Mouse (Mus musculus) hindbrain, postnatal 0 days (tissue): ENCODE measurements at regions not wholly inside any gene's neighbourhood (a gene's known extent, or its start where the extent isn't known, plus 50 kb on each side); places are given as distances from the start of the nearest gene placed in this dataset.

Source experiments
- ATAC-seq: fragments of 200-750 bp; cut with Nextera tagmentation; 2 replicates; pipeline ENCODE4 v1.8.0; 2017; ENCODE audit warnings: mild to moderate bottlenecking, moderate TSS enrichment, moderate library complexity
- DNase-seq: peaks from one replicate; pipeline ENCODE4 v3.0.0-alpha.2; 2015; ENCODE audit warnings: low spot score
- H3K27ac ChIP-seq: fragments of 300-500 bp; sonication (generic); 2 replicates; pipeline ENCODE4 v1.5.1; 2014; ENCODE audit warnings: mild to moderate bottlenecking
- H3K27me3 ChIP-seq: fragments of 300-500 bp; sonication (generic); 2 replicates; pipeline ENCODE4 v1.6.1; 2014; ENCODE audit warnings: low read length, mixed read lengths; ENCODE audit not compliant: insufficient read depth
- H3K36me3 ChIP-seq: fragments of 300-500 bp; sonication (generic); 2 replicates; pipeline ENCODE4 v1.6.1; 2014; ENCODE audit warnings: low read length, mixed read lengths; ENCODE audit not compliant: insufficient read depth
- H3K4me1 ChIP-seq: fragments of 300-500 bp; sonication (generic); 2 replicates; pipeline ENCODE4 v1.6.1; 2014; ENCODE audit warnings: antibody characterized with exemption, low read length, mixed read lengths; ENCODE audit not compliant: insufficient read depth
- H3K4me2 ChIP-seq: fragments of 300-500 bp; sonication (generic); 2 replicates; pipeline ENCODE4 v1.6.1; 2014; ENCODE audit warnings: low read depth, mild to moderate bottlenecking, low read length, moderate library complexity, mixed read lengths
- H3K4me3 ChIP-seq: fragments of 300-500 bp; sonication (generic); 2 replicates; pipeline ENCODE4 v1.5.1; 2014; ENCODE audit warnings: low read length
- H3K9ac ChIP-seq: fragments of 300-500 bp; sonication (generic); replicated peaks from 2 replicates; pipeline ENCODE4 v1.6.1; 2014; ENCODE audit warnings: mild to moderate bottlenecking, low read length, moderate library complexity, mixed read lengths
- H3K9me3 ChIP-seq: fragments of 300-500 bp; sonication (generic); 2 replicates; pipeline ENCODE4 v1.6.1; 2016; ENCODE audit warnings: low read length, mixed read lengths
- CTCF ChIP-seq: IDR thresholded peaks from 2 replicates; pipeline ENCODE4 v1.5.1; 2016; ENCODE audit warnings: antibody characterized with exemption, control low read depth, low read depth
- WGBS: fragments of 180-500 bp; shearing (Covaris S2); extraction: QIAGEN DNeasy Blood & Tissue Kit; methylation state at CpG from one replicate; pipeline ENCODE4 v1.1.7; 2014; 5-methylcytosine and 5-hydroxymethylcytosine counted together

- H3K4me3 ChIP-seq: no peak overlapping the region
- no peak overlapping the region for H3K4me2 ChIP-seq
- TF ChIP-seq CTCF: no peak
- peak; percentile 66; the same call in 1 of the 2 replicates for ATAC-seq
- no peaks in the 10 kb centered on the region for H3K9me3 ChIP-seq
- H3K36me3 ChIP-seq: no peaks in the 10 kb centered on the region
- peak; percentile 35 for DNase-seq
- H3K9ac ChIP-seq: no peak overlapping the region
- H3K27me3 ChIP-seq: no peaks in the 10 kb centered on the region
- H3K27ac ChIP-seq: no peak overlapping the region
- 69% methylated on average over 7 of the region's 7 CpGs for WGBS
- H3K4me1 ChIP-seq: no peaks in the 10 kb centered on the region
Measured at GRCm38 (mm10) chr14:97450525-97451235, 718.9 kb downstream of the Dach1 start.

- H3K27ac ChIP-seq: no peak overlapping the region
- H3K4me2 ChIP-seq: no peak overlapping the region
- H3K4me1 ChIP-seq: no peaks in the 10 kb centered on the region
- no peaks in the 10 kb centered on the region for H3K9me3 ChIP-seq
- H3K9ac ChIP-seq: no peak overlapping the region
- ATAC-seq (no peak), DNase-seq (peak; percentile 23)
- 52% methylated on average over 2 of the region's 2 CpGs for WGBS
- no peak overlapping the region for H3K4me3 ChIP-seq
- TF ChIP-seq CTCF: no peak
- no peaks in the 10 kb centered on the region for H3K27me3 ChIP-seq
- no peaks in the 10 kb centered on the region for H3K36me3 ChIP-seq
Measured at GRCm38 (mm10) chr14:97448617-97449016, 720.9 kb downstream of the Dach1 start.

- H3K4me1 ChIP-seq: no peaks in the 10 kb centered on the region
Measured at GRCm38 (mm10) chr14:97446793-97447192, 722.8 kb downstream of the Dach1 start.

GRCm38 (mm10) chr14:97440326-97440725, 729.2 kb downstream of the Dach1 start:
- Histone ChIP-seq H3K27ac (no peak overlapping the region), H3K36me3 (no peaks in the 10 kb centered on the region), H3K9me3 (no peaks in the 10 kb centered on the region), H3K4me3 (no peak overlapping the region), H3K9ac (no peak overlapping the region), H3K4me2 (no peak overlapping the region), H3K27me3 (no peaks in the 10 kb centered on the region), H3K4me1 (no peaks in the 10 kb centered on the region)
- peak; percentile 22 for DNase-seq
- no peak for TF ChIP-seq CTCF
- ATAC-seq: no peak
- 74% methylated on average over 6 of the region's 6 CpGs for WGBS

More at GRCm38 (mm10) chr14:97446793-97447192, 722.8 kb downstream of the Dach1 start:
- H3K27me3 ChIP-seq: no peaks in the 10 kb centered on the region
- H3K9me3 ChIP-seq: no peaks in the 10 kb centered on the region
- H3K36me3 ChIP-seq: no peaks in the 10 kb centered on the region
- peak; percentile 33 for TF ChIP-seq CTCF
- H3K27ac ChIP-seq: no peak overlapping the region
- H3K4me3 ChIP-seq: no peak overlapping the region
- no peak for ATAC-seq
- no peak overlapping the region for H3K4me2 ChIP-seq
- DNase-seq: no peak
- no peak overlapping the region for H3K9ac ChIP-seq
- 98% methylated on average over 1 of the region's 1 CpGs for WGBS

GRCm38 (mm10) chr14:97435453-97436233, 733.9 kb downstream of the Dach1 start:
- H3K4me2 ChIP-seq: no peak overlapping the region
- 56% methylated on average over 4 of the region's 4 CpGs for WGBS
- no peak for ATAC-seq
- H3K4me1 ChIP-seq: no peaks in the 10 kb centered on the region
- H3K9ac ChIP-seq: no peak overlapping the region
- no peaks in the 10 kb centered on the region for H3K27me3 ChIP-seq
- H3K9me3 ChIP-seq: no peaks in the 10 kb centered on the region
- no peaks in the 10 kb centered on the region for H3K36me3 ChIP-seq
- DNase-seq: peak; percentile 7
- TF ChIP-seq CTCF: no peak
- H3K4me3 ChIP-seq: no peak overlapping the region
- no peak overlapping the region for H3K27ac ChIP-seq

GRCm38 (mm10) chr14:97431221-97431620, 738.3 kb downstream of the Dach1 start:
- H3K27ac ChIP-seq: no peak overlapping the region
- H3K27me3 ChIP-seq: no peaks in the 10 kb centered on the region
- no peak for TF ChIP-seq CTCF
- 74% methylated on average over 3 of the region's 3 CpGs for WGBS
- DNase-seq (no peak), ATAC-seq (no peak)
- no peaks in the 10 kb centered on the region for H3K9me3 ChIP-seq
- H3K4me1 ChIP-seq: no peaks in the 10 kb centered on the region
- no peaks in the 10 kb centered on the region for H3K36me3 ChIP-seq
- no peak overlapping the region for H3K4me3 ChIP-seq
- no peak overlapping the region for H3K9ac ChIP-seq
- H3K4me2 ChIP-seq: no peak overlapping the region
